Mouse (Mus musculus) midbrain, postnatal 0 days (tissue): ENCODE data around the gene Usp32. TPM values are rescaled to one million over a fixed set of nuclear protein-coding genes. Genes with fewer than 3 reads are reported as not detected.

Source experiments
- ATAC-seq: fragments of 200-750 bp; cut with Nextera tagmentation; 2 replicates; pipeline ENCODE4 v1.8.0; 2017; ENCODE audit warnings: moderate number of reproducible peaks, mild to moderate bottlenecking, moderate TSS enrichment, moderate library complexity; ENCODE audit not compliant: low FRiP score
- DNase-seq: peaks from one replicate; pipeline ENCODE4 v3.0.0-alpha.2; 2015; ENCODE audit warnings: low spot score
- H3K27ac ChIP-seq: fragments of 300-500 bp; sonication (generic); 2 replicates; pipeline ENCODE4 v1.5.1; 2014; ENCODE audit warnings: low read depth, mild to moderate bottlenecking, low read length, mixed read lengths
- H3K27me3 ChIP-seq: fragments of 300-500 bp; sonication (generic); 2 replicates; pipeline ENCODE4 v1.6.1; 2014; ENCODE audit warnings: low read length, control low read depth, mixed read lengths; ENCODE audit not compliant: insufficient read depth
- H3K36me3 ChIP-seq: fragments of 300-500 bp; sonication (generic); 2 replicates; pipeline ENCODE4 v1.6.1; 2014; ENCODE audit warnings: low read length, control low read depth, mixed read lengths; ENCODE audit not compliant: insufficient read depth
- H3K4me1 ChIP-seq: fragments of 300-500 bp; sonication (generic); 2 replicates; pipeline ENCODE4 v1.6.1; 2014; ENCODE audit warnings: mild to moderate bottlenecking, control low read depth, antibody characterized with exemption, low read length, mixed read lengths; ENCODE audit not compliant: insufficient read depth
- H3K4me2 ChIP-seq: fragments of 300-500 bp; sonication (generic); 2 replicates; pipeline ENCODE4 v1.6.1; 2014; ENCODE audit warnings: low read depth, mild to moderate bottlenecking, low read length, mixed read lengths; ENCODE audit not compliant: poor library complexity, severe bottlenecking
- H3K4me3 ChIP-seq: fragments of 300-500 bp; sonication (generic); 2 replicates; pipeline ENCODE4 v1.5.1; 2014; ENCODE audit warnings: low read depth, mild to moderate bottlenecking, low read length, moderate library complexity
- H3K9ac ChIP-seq: fragments of 300-500 bp; sonication (generic); replicated peaks from 2 replicates; pipeline ENCODE4 v1.6.1; 2014; ENCODE audit warnings: mild to moderate bottlenecking, low read length, moderate library complexity, mixed read lengths; ENCODE audit not compliant: poor library complexity, severe bottlenecking
- H3K9me3 ChIP-seq: fragments of 300-500 bp; sonication (generic); 2 replicates; pipeline ENCODE4 v1.6.1; 2016; ENCODE audit warnings: low read length, control low read depth
- CTCF ChIP-seq: IDR thresholded peaks from 2 replicates; pipeline ENCODE4 v1.5.1; 2016; ENCODE audit warnings: antibody characterized with exemption, mild to moderate bottlenecking
- WGBS: fragments of 180-500 bp; shearing (Covaris S2); extraction: QIAGEN DNeasy Blood & Tissue Kit; methylation state at CpG from one replicate; pipeline ENCODE4 v1.1.7; 2014; 5-methylcytosine and 5-hydroxymethylcytosine counted together
- polyA plus RNA-seq: library from polyadenylated mRNA; unstranded; fragments of >200 nt; fragmentation: Nextera tagmentation; extraction: Ambion mirVana; gene quantifications from 2 replicates; pipeline ENCODE4 v1.2.1, GENCODE M21; 2015
- total RNA-seq: library from RNA; depleted of rRNA; stranded (reverse); fragments of >200 nt; gene quantifications from 2 replicates; pipeline ENCODE4 v1.2.3, GENCODE M21; 2014

The Usp32 gene
- total and polyA plus RNA-seq, 2 experiments from 2014 or later: 12.0 to 57.3 TPM

- H3K27ac ChIP-seq: no peak overlapping the region
- H3K36me3 ChIP-seq: peaks cover 10% of the 10 kb centered on the region; the same call in 1 of the 2 replicates
- 90% methylated on average over 6 of the region's 6 CpGs for WGBS
- no peaks in the 10 kb centered on the region for H3K4me1 ChIP-seq
- ATAC-seq: no peak
- DNase-seq: no peak
- TF ChIP-seq CTCF: no peak
- H3K27me3 ChIP-seq: no peaks in the 10 kb centered on the region
- H3K4me2 ChIP-seq: no peak overlapping the region
- no peaks in the 10 kb centered on the region for H3K9me3 ChIP-seq
- H3K4me3 ChIP-seq: no peak overlapping the region
- H3K9ac ChIP-seq: no peak overlapping the region
These were observed 154.5 kb downstream of the Usp32 start for GRCm38 (mm10) chr11:84985421-84985820.

GRCm38 (mm10) chr11:84980697-84981096 is 159.3 kb downstream of the Usp32 start:
- Histone ChIP-seq H3K9me3 (no peaks in the 10 kb centered on the region), H3K4me3 (no peak overlapping the region), H3K9ac (no peak overlapping the region), H3K36me3 (no peaks in the 10 kb centered on the region), H3K4me1 (no peaks in the 10 kb centered on the region), H3K27ac (no peak overlapping the region), H3K4me2 (no peak overlapping the region), H3K27me3 (no peaks in the 10 kb centered on the region)
- WGBS: 84% methylated on average over 2 of the region's 2 CpGs
- ATAC-seq (no peak), DNase-seq (no peak)
- no peak for TF ChIP-seq CTCF

- ATAC-seq (no peak), DNase-seq (no peak)
- Histone ChIP-seq H3K27me3 (no peaks in the 10 kb centered on the region), H3K9ac (no peak overlapping the region), H3K27ac (no peak overlapping the region), H3K4me3 (no peak overlapping the region), H3K4me1 (no peaks in the 10 kb centered on the region), H3K4me2 (no peak overlapping the region), H3K36me3 (no peaks in the 10 kb centered on the region), H3K9me3 (no peaks in the 10 kb centered on the region)
- TF ChIP-seq CTCF: no peak
- WGBS: 50% methylated on average over 1 of the region's 1 CpGs
These were observed 160.6 kb downstream of the Usp32 start for GRCm38 (mm10) chr11:84979351-84979750.

DNA sequence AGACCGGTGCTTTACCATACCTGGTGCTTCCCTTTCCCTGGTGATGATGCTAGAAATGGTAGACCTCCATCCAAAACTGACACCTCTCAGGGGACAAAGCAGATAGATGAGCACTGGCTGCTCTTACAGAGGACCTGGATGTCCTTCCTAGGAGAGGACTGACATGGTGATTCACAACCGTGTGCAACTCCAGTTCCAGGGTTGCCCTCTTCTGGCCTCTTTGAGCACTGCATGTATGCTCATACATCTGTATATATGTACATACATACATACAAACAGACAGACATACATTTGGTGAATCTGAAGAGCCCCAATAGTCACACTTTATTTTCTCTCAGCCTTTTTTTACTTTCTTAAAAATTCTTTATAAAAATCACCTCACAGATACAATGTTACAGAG is 161.8 kb downstream of the Usp32 start:
- no peak for ATAC-seq
- Histone ChIP-seq H3K36me3 (no peaks in the 10 kb centered on the region), H3K27ac (no peak overlapping the region), H3K9ac (no peak overlapping the region), H3K4me2 (no peak overlapping the region), H3K4me1 (no peaks in the 10 kb centered on the region), H3K27me3 (no peaks in the 10 kb centered on the region), H3K9me3 (no peaks in the 10 kb centered on the region), H3K4me3 (no peak overlapping the region)
- peak; percentile 70 for TF ChIP-seq CTCF
- peak; percentile 60 for DNase-seq
- WGBS: 52% methylated on average over 2 of the region's 2 CpGs

- no peak for TF ChIP-seq CTCF
- no peak overlapping the region for H3K27ac ChIP-seq
- 80% methylated on average over 3 of the region's 3 CpGs for WGBS
- no peaks in the 10 kb centered on the region for H3K9me3 ChIP-seq
- H3K9ac ChIP-seq: no peak overlapping the region
- H3K27me3 ChIP-seq: no peaks in the 10 kb centered on the region
- H3K4me1 ChIP-seq: no peaks in the 10 kb centered on the region
- DNase-seq (no peak), ATAC-seq (no peak)
- no peak overlapping the region for H3K4me2 ChIP-seq
- no peak overlapping the region for H3K4me3 ChIP-seq
- no peaks in the 10 kb centered on the region for H3K36me3 ChIP-seq
These were observed 162.5 kb downstream of the Usp32 start for GRCm38 (mm10) chr11:84977385-84977952.

- H3K4me1 ChIP-seq: no peaks in the 10 kb centered on the region
- no peak overlapping the region for H3K9ac ChIP-seq
- no peak overlapping the region for H3K4me2 ChIP-seq
- H3K36me3 ChIP-seq: no peaks in the 10 kb centered on the region
- no peaks in the 10 kb centered on the region for H3K9me3 ChIP-seq
- H3K27ac ChIP-seq: no peak overlapping the region
- 81% methylated on average over 3 of the region's 3 CpGs for WGBS
- ATAC-seq (no peak), DNase-seq (no peak)
- no peak overlapping the region for H3K4me3 ChIP-seq
- TF ChIP-seq CTCF: no peak
- no peaks in the 10 kb centered on the region for H3K27me3 ChIP-seq
These were observed 163.3 kb downstream of the Usp32 start for GRCm38 (mm10) chr11:84976706-84977105.
